Mouse (Mus musculus): ENCODE measurements around the gene Tnfaip8l2.
"Not testable (repeated sequence)": the region's sequence is repeated elsewhere in the genome, so short reads cannot be mapped to it uniquely, and the experiment has no call there.

Tnfaip8l2 gene

GRCm38 (mm10) chr3:95112760-95113159, 29.4 kb downstream of the Tnfaip8l2 start:
- DNase-seq (ENCODE audit: low read depth, low spot score), result no peak

GRCm38 (mm10) chr3:95110911-95111726, 31.0 kb downstream of the Tnfaip8l2 start, which contains the start of gene Vps72:
TSS of gene Vps72 (plus strand) at chr3:95111022.
- DNase-seq (ENCODE audit: low read depth, low spot score), result peak; percentile 94

- peak; percentile 43 for DNase-seq (ENCODE audit: low read depth, low spot score)
Measured at GRCm38 (mm10) chr3:95107898-95108297, 34.3 kb downstream of the Tnfaip8l2 start.

GRCm38 (mm10) chr3:95107308-95107707, 34.9 kb downstream of the Tnfaip8l2 start:
- DNase-seq (ENCODE audit: low read depth, low spot score), result not testable (repeated sequence)

DNA sequence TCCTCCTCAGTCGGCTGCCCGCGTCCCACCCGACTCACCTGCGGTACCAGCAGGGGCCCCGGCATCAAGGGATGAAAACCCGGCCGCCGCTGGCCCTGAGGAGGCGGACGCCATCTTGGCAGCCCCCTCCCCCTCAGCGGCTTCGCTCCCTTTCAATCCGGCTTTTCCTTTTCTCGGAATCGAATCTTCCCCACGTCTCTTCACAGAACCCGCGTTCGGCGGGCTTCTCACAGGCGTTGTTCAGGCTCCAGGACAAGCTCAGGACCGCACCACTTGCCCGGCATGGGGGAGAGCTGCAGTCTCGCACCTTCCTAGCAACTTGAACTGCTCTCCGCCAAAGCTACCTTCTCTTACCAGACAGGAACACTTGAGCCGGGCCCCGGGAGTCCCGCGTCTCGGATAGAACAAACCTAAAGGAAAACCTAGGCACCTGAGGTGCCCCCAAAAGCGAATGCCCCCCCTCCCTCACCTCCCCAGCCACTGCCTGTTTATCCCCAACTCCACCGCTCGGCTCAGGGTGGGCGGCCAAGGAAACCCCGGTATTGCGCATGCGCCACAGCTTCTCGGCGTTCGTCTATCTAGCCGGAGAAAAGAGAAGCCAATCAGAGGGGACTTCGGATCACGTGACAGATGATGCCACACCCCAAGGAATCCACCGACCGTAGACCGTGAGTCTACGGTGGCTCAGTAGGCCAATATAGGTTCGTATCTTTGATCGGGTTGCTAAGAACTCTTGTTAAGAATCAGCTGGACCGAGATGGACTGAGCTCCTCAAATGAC, 35.6 kb downstream of the Tnfaip8l2 start, which contains the start of gene Pip5k1a:
Gene Pip5k1a, minus strand, starts transcription at position 593 of the 780 bp plus-strand sequence.
- peak; percentile 99 for DNase-seq (ENCODE audit: low read depth, low spot score)

- peak; percentile 22 for DNase-seq (ENCODE audit: low read depth, low spot score)
Measured at GRCm38 (mm10) chr3:95105586-95106337, 36.4 kb downstream of the Tnfaip8l2 start.

- no peak for DNase-seq (ENCODE audit: low read depth, low spot score)
Measured at GRCm38 (mm10) chr3:95105121-95105520, 37.0 kb downstream of the Tnfaip8l2 start.

GRCm38 (mm10) chr3:95100854-95101253, 41.3 kb downstream of the Tnfaip8l2 start:
- peak; percentile 43 for DNase-seq (ENCODE audit: low read depth, low spot score)

All from CD4-positive, CD25-positive, alpha-beta regulatory T cell, adult 2 months (primary cell).